Mouse (Mus musculus) adrenal gland, adult 2 months (tissue): ENCODE data around the gene Stk11ip. TPM values are rescaled to one million over a fixed set of nuclear protein-coding genes. Genes with fewer than 3 reads are reported as not detected.

Experiments
- DNase-seq: peaks from one replicate; pipeline ENCODE4 v3.0.0; 2021
- polyA plus RNA-seq: library from polyadenylated mRNA; depleted of rRNA; stranded (reverse); fragments of >200 nt; gene quantifications from 2 replicates; pipeline ENCODE4 v1.2.3, GENCODE M21; 2012
- total RNA-seq, 2 experiments: library from RNA; stranded (reverse); gene quantifications; 2 replicates each; pipeline ENCODE4 v1.2.3; 2021

The Stk11ip gene
- total and polyA plus RNA-seq, 3 experiments: 16.6 to 59.5 (median 19.3) TPM

GRCm38 (mm10) chr1:75541496-75541895, 20.2 kb downstream of the Stk11ip start:
- no peak for DNase-seq

GRCm38 (mm10) chr1:75544351-75544750, 23.0 kb downstream of the Stk11ip start:
- no peak for DNase-seq

GRCm38 (mm10) chr1:75545965-75546956, 24.9 kb downstream of the Stk11ip start, which contains the start of gene Slc4a3:
Gene Slc4a3, plus strand, starts transcription at chr1:75546266.
- DNase-seq: peak; percentile 87

GRCm38 (mm10) chr1:75547351-75547750, 26.0 kb downstream of the Stk11ip start:
- DNase-seq: no peak

- DNase-seq: peak; percentile 39
These were observed 26.8 kb downstream of the Stk11ip start for GRCm38 (mm10) chr1:75548083-75548482.

DNA sequence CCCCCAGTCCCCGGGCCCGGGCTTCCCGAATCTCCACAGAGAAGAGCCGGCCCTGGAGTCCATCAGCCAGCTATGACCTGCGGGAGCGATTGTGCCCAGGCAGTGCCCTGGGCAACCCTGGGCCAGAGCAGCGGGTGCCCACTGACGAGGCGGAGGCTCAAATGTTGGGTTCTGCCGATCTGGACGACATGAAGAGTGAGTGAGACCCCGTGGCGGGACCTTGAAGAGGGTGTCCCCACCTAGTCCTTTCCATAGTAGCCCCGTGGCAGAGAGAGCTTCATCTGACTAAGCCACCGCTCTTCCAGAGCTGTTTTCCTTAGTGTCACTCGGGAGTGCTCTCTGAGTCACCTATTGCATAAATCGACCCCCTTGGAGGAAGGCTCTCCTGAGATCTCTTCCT, 27.5 kb downstream of the Stk11ip start:
- peak; percentile 70 for DNase-seq

GRCm38 (mm10) chr1:75549289-75550279, 28.3 kb downstream of the Stk11ip start:
- DNase-seq: peak; percentile 93

- DNase-seq: no peak
These were observed 29.3 kb downstream of the Stk11ip start for GRCm38 (mm10) chr1:75550586-75550985.

GRCm38 (mm10) chr1:75555680-75556079, 34.4 kb downstream of the Stk11ip start:
- DNase-seq: no peak

DNA sequence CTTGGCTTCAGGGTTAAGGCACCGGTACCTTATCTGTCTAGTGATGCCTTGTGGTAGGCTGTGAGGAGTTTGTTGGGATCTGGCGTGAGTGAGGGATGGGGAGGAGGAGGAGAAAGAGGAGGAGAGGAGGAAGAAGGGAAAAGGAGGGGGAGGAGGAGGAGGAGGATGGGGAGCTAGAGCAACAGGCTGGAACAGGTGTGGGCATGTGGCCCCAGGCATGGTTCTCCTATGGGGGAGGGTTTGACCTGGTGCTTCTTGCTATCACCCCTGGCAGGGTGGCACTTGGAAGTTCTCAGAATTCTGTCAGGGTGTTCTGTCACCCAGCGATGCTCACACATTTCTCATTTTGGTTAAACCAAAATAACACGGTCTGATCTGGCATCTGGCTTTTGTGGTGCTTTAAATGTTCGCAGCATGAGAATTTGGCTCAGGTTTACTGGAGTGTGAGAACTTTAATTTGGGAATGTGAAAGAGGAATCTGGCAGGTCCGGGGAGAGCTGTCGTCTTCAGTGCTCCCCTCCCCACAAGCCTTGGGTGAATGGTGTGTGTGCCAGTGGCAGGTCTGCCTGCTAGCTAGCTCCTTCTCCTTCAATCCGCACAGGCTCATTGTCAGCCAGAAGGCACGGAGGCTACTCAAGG, 34.9 kb downstream of the Stk11ip start:
- DNase-seq: no peak

- no peak for DNase-seq
These were observed 35.7 kb downstream of the Stk11ip start for GRCm38 (mm10) chr1:75557041-75557440.

- peak; percentile 68 for DNase-seq
These were observed 37.3 kb downstream of the Stk11ip start for GRCm38 (mm10) chr1:75558388-75559178.

DNA sequence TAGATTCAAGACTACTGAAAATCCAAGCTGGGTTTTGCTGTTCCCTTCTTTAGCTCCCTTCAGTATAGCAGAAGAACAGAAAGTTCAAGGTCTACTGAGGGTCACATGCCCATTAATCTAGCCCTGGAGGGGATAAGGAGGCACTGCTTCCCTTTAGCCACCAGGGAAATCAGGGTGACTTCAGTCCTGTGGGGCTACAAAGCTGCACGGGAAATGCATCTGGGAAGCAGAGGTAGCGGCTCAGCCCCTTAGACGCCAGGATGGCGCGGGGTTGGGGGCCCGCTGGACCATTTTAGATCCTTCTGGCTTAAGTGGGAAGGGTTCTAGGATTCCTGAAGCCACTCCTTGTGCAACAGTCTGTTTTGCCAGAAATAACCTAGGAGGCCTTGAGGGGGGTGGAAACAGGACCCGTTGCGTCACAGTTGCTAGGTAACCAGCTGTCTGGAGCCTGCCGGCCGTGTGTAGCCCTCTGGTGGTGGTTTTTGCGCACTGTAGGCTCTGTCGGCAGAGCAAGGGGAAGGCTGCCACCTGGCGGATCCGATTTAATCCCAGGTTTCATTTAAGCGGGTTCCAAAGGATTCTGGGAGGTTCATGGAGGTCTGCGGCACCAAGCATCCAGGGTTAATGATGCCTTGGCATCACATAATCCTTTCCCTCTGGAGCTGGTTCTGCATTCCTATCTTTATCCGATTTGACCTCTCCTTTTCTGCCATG, 38.0 kb downstream of the Stk11ip start:
- peak; percentile 95 for DNase-seq

DNA sequence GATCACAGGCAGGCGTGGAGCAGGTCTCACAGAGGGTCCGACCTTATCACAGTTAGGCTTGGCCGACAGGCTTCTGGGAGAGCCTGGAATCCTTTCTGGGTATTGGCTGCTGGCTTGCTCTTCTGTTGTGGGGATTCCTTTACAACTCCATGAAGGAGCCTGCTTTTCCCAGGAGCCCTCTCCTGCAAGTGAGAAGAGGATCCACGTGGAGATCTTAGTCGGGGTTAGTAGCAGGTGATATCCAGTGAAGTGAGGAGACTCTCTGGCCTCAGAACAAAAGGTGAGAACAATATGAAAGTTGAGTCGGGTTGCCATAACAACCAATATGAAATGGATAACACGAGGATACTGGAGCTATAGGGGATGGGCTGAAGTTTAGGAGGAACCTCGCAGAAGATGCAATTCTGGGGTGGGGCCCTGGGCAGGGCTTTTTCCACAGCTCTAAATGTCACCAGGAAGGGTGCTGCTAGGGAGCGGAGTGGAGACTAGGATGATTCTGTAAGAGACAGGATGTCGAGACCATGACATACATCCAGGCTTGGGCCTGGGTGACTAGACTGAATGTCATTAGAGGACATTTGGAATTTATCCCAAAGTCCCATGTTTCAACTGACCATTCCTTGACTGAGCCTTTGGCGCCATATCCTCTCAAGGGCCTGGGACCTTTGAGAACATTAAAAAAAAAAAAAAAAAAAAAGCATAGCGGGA, 39.0 kb downstream of the Stk11ip start:
- DNase-seq: no peak

- DNase-seq: peak; percentile 70
These were observed 40.0 kb downstream of the Stk11ip start for GRCm38 (mm10) chr1:75561221-75561897.

- no peak for DNase-seq
These were observed 40.5 kb downstream of the Stk11ip start for GRCm38 (mm10) chr1:75561898-75562238.

DNA sequence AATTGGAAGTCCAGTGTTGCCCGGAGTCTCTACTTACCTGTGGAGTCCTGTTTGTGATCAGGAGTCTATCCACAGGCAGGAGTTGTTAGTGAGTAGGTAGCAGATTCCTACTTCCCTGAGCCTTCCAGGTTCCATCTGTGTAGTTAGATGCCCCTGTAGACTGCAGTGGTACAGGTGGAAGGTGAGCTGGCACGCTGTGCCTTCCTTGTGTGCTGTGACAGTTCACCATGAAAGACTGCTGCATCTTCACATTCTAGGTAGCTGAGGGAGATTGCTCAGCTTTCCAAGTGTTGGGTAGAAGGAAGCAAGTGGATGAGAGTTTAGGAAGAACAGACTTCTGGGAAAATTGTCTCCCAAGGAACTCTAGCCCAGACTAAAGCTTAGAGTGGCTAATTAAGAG, 42.8 kb downstream of the Stk11ip start:
- DNase-seq: no peak

GRCm38 (mm10) chr1:75564916-75565315, 43.6 kb downstream of the Stk11ip start:
- no peak for DNase-seq

GRCm38 (mm10) chr1:75565616-75566015, 44.3 kb downstream of the Stk11ip start:
- no peak for DNase-seq
